Mouse (Mus musculus): ENCODE measurements around the gene Cdc42ep2. TPM values are rescaled to one million over a fixed set of nuclear protein-coding genes. Genes with fewer than 3 reads are reported as not detected.

Cdc42ep2 gene
- polyA plus RNA-seq (2015; fragmentation: Nextera tagmentation; extraction: Ambion mirVana) = 7.5 and 7.8 TPM in 2 replicates

DNA sequence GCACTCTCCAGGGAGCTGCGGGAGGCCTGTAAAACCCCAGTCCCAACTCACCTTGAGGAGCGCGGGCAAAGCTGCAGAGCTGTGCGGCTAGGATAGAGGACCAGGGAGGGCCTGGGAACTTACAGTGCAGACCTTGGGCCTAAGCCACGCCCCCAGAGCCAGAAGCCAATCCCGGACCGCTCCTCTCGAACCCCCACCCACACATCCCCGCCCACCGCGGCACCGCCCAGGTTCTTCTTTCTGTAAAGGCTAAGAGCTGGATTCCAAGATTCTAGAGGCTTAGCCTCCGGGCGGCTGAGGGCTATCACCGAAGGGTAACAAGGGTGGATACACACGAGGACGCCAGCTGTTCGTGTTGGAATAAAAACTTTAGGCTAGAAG lies at the start of gene Cdc42ep2:
Gene Cdc42ep2 (minus strand): TSS at position 104 of the 381 bp plus-strand sequence.
- ATAC-seq = peak; percentile 92
- Histone ChIP-seq H3K9ac (replicated peaks) (peak within 1 kb of the TSS; percentile 75), H3K36me3 (no peaks in the 10 kb centered on the region), H3K27ac (peak within 1 kb of the TSS; percentile 76), H3K4me2 (replicated peaks) (peak within 1 kb of the TSS; percentile 96), H3K9me3 (no peaks in the 10 kb centered on the region), H3K4me1 (replicated peaks) (peaks cover 25% of the 10 kb centered on the region), H3K4me3 (replicated peaks) (peak within 1 kb of the TSS; percentile 67), H3K27me3 (peaks cover 14% of the 10 kb centered on the region)
- under 1% methylated on average over 18 of the region's 18 CpGs for whole genome bisulfite sequencing

DNA sequence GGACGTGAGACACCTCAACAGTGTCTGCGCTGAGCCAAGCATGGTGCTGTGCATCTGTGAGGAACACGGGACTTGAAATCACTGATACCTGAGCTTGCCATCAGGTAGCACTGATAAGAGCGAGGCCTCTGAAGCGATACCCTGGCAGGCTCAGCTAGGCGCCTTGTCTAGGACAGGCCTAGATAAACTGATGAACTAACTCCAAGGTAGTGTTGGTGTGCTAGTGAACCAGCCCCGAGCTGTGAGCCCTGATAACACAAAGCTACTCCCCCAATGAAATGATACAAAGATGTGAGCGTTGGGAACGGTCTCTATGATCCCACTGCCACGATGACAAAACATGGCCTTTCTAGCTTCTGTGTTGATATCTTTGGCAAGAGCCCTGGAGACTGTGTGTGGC lies 43.0 kb upstream of the Cdc42ep2 start:
- WGBS = 86% methylated on average over 10 of the region's 10 CpGs
- no peak overlapping the region for H3K4me3 ChIP-seq (replicated peaks)
- peaks cover 16% of the 10 kb centered on the region for H3K4me1 ChIP-seq (replicated peaks)
- no peak overlapping the region for H3K9ac ChIP-seq (replicated peaks)
- no peaks in the 10 kb centered on the region for H3K9me3 ChIP-seq
- no peaks in the 10 kb centered on the region for H3K27me3 ChIP-seq
- H3K27ac ChIP-seq = no peak overlapping the region
- no peak for ATAC-seq
- H3K4me2 ChIP-seq (replicated peaks) = no peak overlapping the region
- no peaks in the 10 kb centered on the region for H3K36me3 ChIP-seq

DNA sequence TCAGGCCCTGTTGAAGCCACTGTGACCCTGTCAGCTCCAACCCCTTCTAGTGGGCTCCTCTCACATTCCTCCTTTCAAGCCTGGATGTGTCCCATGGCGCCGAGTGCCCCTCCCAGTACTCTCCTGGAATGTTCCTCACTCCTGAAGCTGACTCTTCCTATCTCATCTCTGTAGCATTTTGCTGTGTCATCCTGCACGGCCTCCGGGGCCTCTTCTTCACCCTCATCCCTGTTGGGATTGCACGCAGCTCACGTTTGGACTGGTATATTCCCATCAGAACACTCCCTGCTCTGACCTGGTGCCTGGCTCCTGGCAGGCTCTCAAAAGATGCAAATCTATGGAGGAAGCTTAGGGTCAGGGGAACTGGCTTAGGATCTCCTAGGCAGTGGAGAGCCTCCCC lies 42.2 kb upstream of the Cdc42ep2 start:
- Histone ChIP-seq H3K27ac (no peak overlapping the region), H3K27me3 (no peaks in the 10 kb centered on the region), H3K9ac (replicated peaks) (0 out of 2 replicates have a peak overlapping the region, but pooled peaks have one; percentile 6), H3K4me1 (replicated peaks) (peaks cover 19% of the 10 kb centered on the region), H3K36me3 (no peaks in the 10 kb centered on the region), H3K4me2 (replicated peaks) (no peak overlapping the region), H3K9me3 (no peaks in the 10 kb centered on the region), H3K4me3 (replicated peaks) (no peak overlapping the region)
- ATAC-seq = no peak
- 66% methylated on average over 6 of the region's 6 CpGs for WGBS

DNA sequence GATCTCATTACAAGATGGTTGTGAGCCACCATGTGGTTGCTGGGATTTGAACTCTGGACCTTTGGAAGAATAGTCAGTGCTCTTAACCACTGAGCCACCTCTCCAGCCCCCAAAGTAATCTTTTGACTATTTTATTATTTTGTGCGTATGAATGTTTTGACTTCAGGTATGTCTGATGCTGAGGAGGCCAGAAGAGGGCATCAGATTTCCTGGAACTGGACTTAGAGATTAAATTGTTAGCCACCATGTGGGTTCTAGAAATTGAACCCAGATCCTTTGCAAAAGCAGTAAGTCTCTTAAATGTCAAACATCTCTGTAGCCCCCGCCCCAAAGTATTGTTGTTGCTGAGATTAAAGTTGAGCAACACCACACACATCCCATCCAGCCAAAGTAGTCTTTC lies 41.3 kb upstream of the Cdc42ep2 start:
- no peak overlapping the region for H3K4me2 ChIP-seq (replicated peaks)
- 93% methylated on average over 2 of the region's 2 CpGs for WGBS
- no peak for ATAC-seq

DNA sequence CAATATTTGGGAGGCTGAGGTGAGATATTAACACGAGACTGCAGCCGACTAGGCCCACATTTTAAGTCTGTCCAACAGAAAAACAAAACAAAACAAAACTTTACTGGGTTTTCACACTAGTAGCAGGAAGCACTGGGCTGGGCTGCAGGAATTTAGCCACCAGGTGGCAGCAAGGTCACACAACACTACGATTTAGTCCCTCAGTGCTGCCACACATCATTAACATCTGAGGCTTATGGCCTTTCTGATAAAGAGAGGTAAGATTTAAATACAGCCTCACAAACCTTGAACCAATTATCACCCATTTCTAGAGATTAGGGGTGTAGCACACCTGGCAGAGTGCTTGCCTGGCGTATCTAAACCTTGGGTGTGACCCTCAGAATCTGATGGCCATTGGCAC lies 40.7 kb upstream of the Cdc42ep2 start:
- Histone ChIP-seq H3K9me3 (no peaks in the 10 kb centered on the region), H3K4me1 (replicated peaks) (peaks cover 19% of the 10 kb centered on the region), H3K4me2 (replicated peaks) (no peak overlapping the region), H3K27me3 (no peaks in the 10 kb centered on the region), H3K36me3 (no peaks in the 10 kb centered on the region; the same call in 1 of the 2 replicates), H3K9ac (replicated peaks) (no peak overlapping the region), H3K27ac (no peak overlapping the region), H3K4me3 (replicated peaks) (no peak overlapping the region)
- ATAC-seq = no peak
- 6% methylated on average over 4 of the region's 4 CpGs for WGBS

More for the DNA sequence above, 41.3 kb upstream of the Cdc42ep2 start:
- Histone ChIP-seq H3K27ac (no peak overlapping the region), H3K4me3 (replicated peaks) (no peak overlapping the region), H3K9ac (replicated peaks) (no peak overlapping the region), H3K9me3 (no peaks in the 10 kb centered on the region), H3K36me3 (no peaks in the 10 kb centered on the region; the same call in 1 of the 2 replicates), H3K4me1 (replicated peaks) (peaks cover 19% of the 10 kb centered on the region), H3K27me3 (no peaks in the 10 kb centered on the region)

DNA sequence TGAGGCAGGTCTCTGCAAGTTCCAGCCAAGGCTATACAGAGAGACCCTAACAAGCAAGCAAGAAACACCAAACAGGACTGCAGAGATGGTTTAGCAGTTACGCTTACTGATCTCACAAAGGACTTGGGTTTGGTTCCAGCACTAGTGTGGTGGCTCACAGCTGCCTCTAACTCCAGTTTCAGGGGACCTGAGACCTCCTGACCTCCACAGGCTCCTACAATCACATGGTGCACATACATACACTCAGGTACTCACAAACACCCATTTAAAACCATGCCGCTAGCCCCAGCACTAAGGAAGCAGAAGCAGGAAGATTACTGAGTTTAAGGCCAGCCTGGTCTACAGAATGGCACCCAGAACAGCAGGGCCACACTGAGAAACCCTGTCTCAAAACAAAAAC lies 40.2 kb upstream of the Cdc42ep2 start:
- Histone ChIP-seq H3K27ac (no peak overlapping the region), H3K9ac (replicated peaks) (0 out of 2 replicates have a peak overlapping the region, but pooled peaks have one; percentile 73), H3K4me3 (replicated peaks) (peak overlapping the region; percentile 58), H3K9me3 (no peaks in the 10 kb centered on the region), H3K4me1 (replicated peaks) (peaks cover 19% of the 10 kb centered on the region), H3K27me3 (no peaks in the 10 kb centered on the region), H3K36me3 (no peaks in the 10 kb centered on the region; the same call in 1 of the 2 replicates), H3K4me2 (replicated peaks) (peak overlapping the region; percentile 83)
- no peak for ATAC-seq
- WGBS = 98% methylated on average over 2 of the region's 2 CpGs

DNA sequence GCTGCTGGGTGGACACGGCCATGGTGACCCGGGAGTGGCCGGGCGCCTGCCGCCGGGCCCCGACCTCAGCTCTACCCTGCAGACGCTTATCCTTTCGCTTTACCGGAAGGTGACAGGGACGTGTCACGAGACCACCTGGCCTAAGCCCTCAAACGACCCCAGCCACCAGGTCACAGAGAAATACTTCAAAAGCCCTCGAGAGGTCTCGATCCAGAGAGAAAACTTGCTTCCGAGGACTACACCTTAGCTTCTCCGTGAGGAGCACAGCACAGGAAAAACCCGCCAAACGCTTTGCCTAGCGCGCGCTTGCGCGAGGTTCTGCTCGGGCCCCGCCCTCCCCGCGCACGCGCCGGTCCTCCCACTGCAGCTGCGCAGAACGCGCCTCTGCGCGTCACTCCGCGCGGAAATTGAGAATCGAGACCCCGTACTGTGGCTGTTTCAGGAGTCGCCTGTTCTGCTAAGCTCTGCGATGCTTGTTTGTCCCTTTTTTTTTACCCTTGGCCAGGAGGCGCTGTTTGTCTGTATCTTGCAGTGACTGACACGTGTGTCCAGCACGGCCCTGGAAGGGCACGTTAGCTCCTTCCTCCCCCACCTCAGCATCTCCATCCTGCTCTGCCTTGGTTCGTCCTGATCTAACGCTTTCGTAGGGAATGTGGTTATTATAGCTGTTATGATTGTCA lies 39.4 kb upstream of the Cdc42ep2 start, which contains the start of gene Pola2:
Gene Pola2 (minus strand): TSS at position 320 of the 680 bp plus-strand sequence.
- under 1% methylated on average over 50 of the region's 50 CpGs for WGBS
- Histone ChIP-seq H3K4me2 (replicated peaks) (peak within 1 kb of the TSS; percentile 83), H3K9me3 (no peaks in the 10 kb centered on the region), H3K4me1 (replicated peaks) (peaks cover 19% of the 10 kb centered on the region), H3K36me3 (peaks cover 3% of the 10 kb centered on the region), H3K27ac (no peak within 1 kb of the TSS; the same call in 1 of the 2 replicates), H3K9ac (replicated peaks) (peak within 1 kb of the TSS; percentile 73), H3K4me3 (replicated peaks) (peak within 1 kb of the TSS; percentile 58), H3K27me3 (no peaks in the 10 kb centered on the region)
- ATAC-seq = peak; percentile 91

DNA sequence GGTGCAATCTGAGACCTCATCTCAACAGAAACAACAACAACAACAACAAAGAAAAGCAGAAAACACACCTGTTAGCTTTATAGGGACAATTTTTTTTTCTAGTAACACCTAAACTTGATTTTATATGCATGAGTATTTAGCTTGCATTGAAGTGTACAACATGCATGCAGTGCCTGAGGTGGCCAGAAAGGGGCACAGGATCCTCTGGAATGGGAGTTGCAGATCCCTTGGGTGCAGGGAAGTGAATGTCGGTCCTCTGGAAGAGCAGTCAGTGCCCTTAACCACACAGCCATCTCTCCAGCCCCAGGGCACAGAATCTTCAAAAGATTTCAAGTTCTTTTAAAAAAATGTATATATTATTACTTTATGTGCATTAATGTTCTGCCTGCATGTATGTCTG lies 38.0 kb upstream of the Cdc42ep2 start:
- 0 out of 2 replicates have a peak overlapping the region, but pooled peaks have one; percentile 73 for H3K9ac ChIP-seq (replicated peaks)
- no peaks in the 10 kb centered on the region for H3K9me3 ChIP-seq
- peak overlapping the region; percentile 83 for H3K4me2 ChIP-seq (replicated peaks)
- no peak overlapping the region for H3K27ac ChIP-seq
- peaks cover 10% of the 10 kb centered on the region for H3K36me3 ChIP-seq
- 43% methylated on average over 1 of the region's 1 CpGs for WGBS
- no peaks in the 10 kb centered on the region for H3K27me3 ChIP-seq
- peak overlapping the region; percentile 58 for H3K4me3 ChIP-seq (replicated peaks)
- no peak for ATAC-seq
- peaks cover 19% of the 10 kb centered on the region for H3K4me1 ChIP-seq (replicated peaks)

DNA sequence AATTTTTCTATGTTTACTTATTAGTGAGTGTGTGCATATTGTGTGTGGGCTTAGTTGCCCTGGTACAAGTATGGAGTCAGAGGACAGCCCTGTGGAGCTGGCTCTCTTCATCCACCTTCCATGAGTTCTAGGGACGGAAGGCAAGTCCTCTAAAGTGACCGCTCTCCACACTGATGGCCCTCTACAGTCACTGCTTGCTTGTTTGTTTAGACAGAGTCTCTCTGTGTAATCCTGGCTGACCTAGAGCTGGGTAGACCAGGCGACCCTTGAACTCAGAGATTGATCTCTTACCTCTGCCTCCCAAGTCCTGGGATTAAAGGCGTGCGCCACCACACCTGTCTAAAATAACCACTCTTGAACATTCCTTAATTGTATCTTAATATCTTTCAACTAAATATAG lies 32.8 kb upstream of the Cdc42ep2 start:
- H3K9me3 ChIP-seq = no peaks in the 10 kb centered on the region
- H3K27ac ChIP-seq = no peak overlapping the region
- no peak overlapping the region for H3K9ac ChIP-seq (replicated peaks)
- no peaks in the 10 kb centered on the region for H3K27me3 ChIP-seq
- H3K4me3 ChIP-seq (replicated peaks) = no peak overlapping the region
- no peak for ATAC-seq
- H3K4me2 ChIP-seq (replicated peaks) = no peak overlapping the region
- WGBS = 93% methylated on average over 5 of the region's 5 CpGs
- H3K36me3 ChIP-seq = peaks cover 39% of the 10 kb centered on the region
- no peaks in the 10 kb centered on the region for H3K4me1 ChIP-seq (replicated peaks)

DNA sequence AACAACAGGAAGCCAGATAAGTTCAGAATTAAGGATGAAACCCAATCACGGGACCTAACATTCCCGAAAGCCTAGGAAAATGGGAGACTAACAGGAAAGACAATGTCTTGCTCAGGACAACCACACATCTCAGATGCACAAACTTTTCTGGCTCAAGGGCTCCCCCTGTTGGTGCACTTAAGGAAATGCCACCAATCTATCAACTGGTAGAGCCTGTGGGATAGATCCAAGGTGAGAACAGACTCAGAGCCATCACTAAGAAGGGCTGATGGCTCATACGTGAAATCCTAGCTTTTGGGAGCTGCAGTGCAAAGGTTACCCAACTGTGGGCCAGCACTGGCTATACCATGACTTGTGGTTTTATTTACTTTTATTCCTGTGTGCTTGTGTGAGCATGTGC lies 32.1 kb upstream of the Cdc42ep2 start:
- 26% methylated on average over 3 of the region's 3 CpGs for WGBS
- H3K9ac ChIP-seq (replicated peaks) = no peak overlapping the region
- H3K36me3 ChIP-seq = peaks cover 46% of the 10 kb centered on the region
- H3K9me3 ChIP-seq = no peaks in the 10 kb centered on the region
- no peak overlapping the region for H3K27ac ChIP-seq
- peak; percentile 45; the same call in 1 of the 2 replicates for ATAC-seq
- H3K27me3 ChIP-seq = no peaks in the 10 kb centered on the region
- no peak overlapping the region for H3K4me3 ChIP-seq (replicated peaks)
- H3K4me1 ChIP-seq (replicated peaks) = no peaks in the 10 kb centered on the region
- no peak overlapping the region for H3K4me2 ChIP-seq (replicated peaks)

DNA sequence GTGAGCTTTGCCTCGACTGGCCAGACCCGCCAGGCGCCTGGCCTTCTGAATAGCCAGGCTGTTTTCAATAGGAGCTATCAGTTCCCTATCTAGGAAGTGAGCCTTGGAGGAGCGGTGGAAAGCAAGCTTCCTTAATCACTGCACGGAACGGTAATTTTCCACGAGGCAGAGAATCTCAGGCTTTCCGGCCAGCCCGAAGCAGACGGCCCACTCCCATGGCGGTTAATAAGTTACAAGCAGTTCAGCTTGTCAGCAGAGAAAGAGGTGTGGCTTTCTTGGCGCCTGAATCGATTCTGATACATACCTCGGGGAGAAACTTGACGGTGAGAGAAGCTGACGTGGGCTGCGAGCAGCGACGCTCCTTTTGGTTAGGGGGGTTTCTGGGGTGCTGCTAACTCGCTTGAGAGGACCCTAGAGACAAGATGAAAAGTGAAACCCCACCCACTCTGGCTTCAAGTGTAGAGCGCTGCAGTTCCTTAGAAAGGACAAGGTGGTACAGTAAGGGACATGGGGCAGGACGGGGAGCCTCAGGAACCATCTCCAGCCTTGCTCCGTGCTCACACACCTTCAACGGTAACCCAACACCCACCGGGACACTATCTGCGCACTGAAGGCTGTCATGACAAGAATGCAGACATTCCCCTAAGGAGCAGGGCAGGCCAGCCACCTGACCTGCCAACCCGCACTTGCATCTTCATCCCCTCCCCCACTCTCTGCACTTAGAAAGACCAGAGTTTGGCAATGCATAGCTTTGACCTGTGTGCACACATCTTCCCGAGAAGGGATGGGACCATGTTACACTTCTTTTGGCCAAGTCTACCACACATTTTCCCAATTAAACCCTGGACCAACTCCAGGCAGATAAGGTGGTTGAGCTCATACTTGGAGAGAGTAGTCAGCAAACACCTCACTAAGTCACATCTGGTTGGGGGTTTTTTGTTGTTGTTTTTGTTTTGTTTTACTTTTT lies 31.4 kb upstream of the Cdc42ep2 start:
- H3K4me3 ChIP-seq (replicated peaks) = no peak overlapping the region
- peaks cover 52% of the 10 kb centered on the region for H3K36me3 ChIP-seq
- no peak overlapping the region for H3K4me2 ChIP-seq (replicated peaks)
- no peaks in the 10 kb centered on the region for H3K27me3 ChIP-seq
- H3K9ac ChIP-seq (replicated peaks) = no peak overlapping the region
- no peaks in the 10 kb centered on the region for H3K9me3 ChIP-seq
- 93% methylated on average over 28 of the region's 28 CpGs for WGBS
- no peak for ATAC-seq
- H3K4me1 ChIP-seq (replicated peaks) = no peaks in the 10 kb centered on the region
- no peak overlapping the region for H3K27ac ChIP-seq

DNA sequence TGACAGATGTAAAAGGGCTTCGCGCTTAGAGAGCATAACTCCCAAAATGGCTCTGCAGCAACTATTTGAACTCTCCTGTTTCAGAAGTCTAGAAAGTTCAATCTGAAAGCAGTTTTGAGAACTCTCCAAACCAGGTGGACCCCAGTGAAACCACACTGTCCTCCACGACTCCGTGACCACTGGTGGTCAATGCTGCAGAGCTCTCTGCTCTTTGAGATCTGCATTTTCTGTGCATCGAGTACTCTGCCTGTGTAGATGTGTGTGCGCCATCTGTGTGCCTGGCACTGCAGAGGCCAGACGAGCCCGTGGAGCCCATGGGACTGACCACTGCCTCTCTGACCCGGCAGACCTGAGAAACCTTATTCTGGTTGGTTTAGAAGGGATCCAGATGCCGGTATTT lies 30.3 kb upstream of the Cdc42ep2 start:
- 95% methylated on average over 10 of the region's 10 CpGs for WGBS
- ATAC-seq = no peak
- H3K4me3 ChIP-seq (replicated peaks) = no peak overlapping the region
- no peak overlapping the region for H3K9ac ChIP-seq (replicated peaks)
- H3K4me2 ChIP-seq (replicated peaks) = no peak overlapping the region
- H3K27me3 ChIP-seq = no peaks in the 10 kb centered on the region
- no peaks in the 10 kb centered on the region for H3K4me1 ChIP-seq (replicated peaks)
- H3K27ac ChIP-seq = no peak overlapping the region
- H3K36me3 ChIP-seq = peaks cover 62% of the 10 kb centered on the region
- H3K9me3 ChIP-seq = no peaks in the 10 kb centered on the region
